Mouse (Mus musculus): ENCODE measurements around the gene Vapb.

GRCm38 (mm10) chr2:173802956-173803355 is 65.6 kb downstream of the Vapb start:
- TF ChIP-seq CTCF (IDR thresholded peaks at IDR 0.05; ENCODE audit: low read depth) (no peak), EP300 (IDR thresholded peaks at IDR 0.05; ENCODE audit: low read depth) (no peak)
